Mouse (Mus musculus) heart, postnatal 0 days (tissue): ENCODE results near the gene Gm10491.

Experiments
- CTCF ChIP-seq: IDR thresholded peaks from 2 replicates; pipeline ENCODE4 v1.5.1; 2016; ENCODE audit warnings: antibody characterized with exemption, control low read depth, low read depth
- EP300 ChIP-seq: IDR thresholded peaks from 2 replicates; pipeline ENCODE4 v1.6.1; 2016; ENCODE audit warnings: antibody characterized with exemption, low read depth

- TF ChIP-seq CTCF (no peak), EP300 (no peak)
These were observed 40.5 kb downstream of the Gm10491 start for GRCm38 (mm10) chrX:7867141-7867540.
